Mouse (Mus musculus): ENCODE data around the gene Gm28042. TPM values are rescaled to one million over a fixed set of nuclear protein-coding genes. Genes with fewer than 3 reads are reported as not detected.

Gene Gm28042
- polyA plus RNA-seq, 1 experiment from 2014 or later: 4.0 TPM

DNA sequence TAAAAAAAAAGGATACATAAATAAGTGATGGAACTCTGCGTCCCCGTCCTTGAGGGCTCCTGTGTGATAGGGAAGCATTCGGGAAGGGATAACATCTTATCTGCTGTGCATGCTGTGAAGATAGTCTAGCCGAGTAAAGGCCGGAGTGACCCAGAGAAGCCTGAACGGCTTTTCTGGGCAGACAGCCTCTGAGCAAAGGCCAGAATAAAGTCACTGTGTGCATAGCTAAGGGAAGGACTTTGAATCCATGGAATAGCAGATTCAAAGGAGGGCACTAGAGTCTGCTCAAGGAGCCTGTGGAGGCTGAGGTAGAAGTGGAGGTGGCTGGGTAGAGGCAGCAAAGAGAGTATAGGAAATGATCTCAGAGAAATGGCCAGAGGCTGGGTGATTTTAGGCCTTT, 32.5 kb upstream of the Gm28042 start:
- Histone ChIP-seq H3K4me3 (ENCODE audit: low read length) (no peak overlapping the region), H3K4me2 (replicated peaks; ENCODE audit: low read depth, low read length) (no peak overlapping the region), H3K9ac (replicated peaks; ENCODE audit: low read length) (peak overlapping the region; percentile 28), H3K4me1 (ENCODE audit: insufficient read depth, low read length) (peaks cover 30% of the 10 kb centered on the region), H3K27ac (ENCODE audit: low read length) (peak overlapping the region; percentile 90), H3K27me3 (ENCODE audit: insufficient read depth, low read length) (no peaks in the 10 kb centered on the region), H3K36me3 (ENCODE audit: insufficient read depth, low read length) (peaks cover 4% of the 10 kb centered on the region; the same call in 1 of the 2 replicates), H3K9me3 (ENCODE audit: low read length) (no peaks in the 10 kb centered on the region)
- ATAC-seq (ENCODE audit: low FRiP score, low TSS enrichment): peak; percentile 36; the same call in 1 of the 2 replicates
- WGBS: 80% methylated on average over 6 of the region's 6 CpGs

DNA sequence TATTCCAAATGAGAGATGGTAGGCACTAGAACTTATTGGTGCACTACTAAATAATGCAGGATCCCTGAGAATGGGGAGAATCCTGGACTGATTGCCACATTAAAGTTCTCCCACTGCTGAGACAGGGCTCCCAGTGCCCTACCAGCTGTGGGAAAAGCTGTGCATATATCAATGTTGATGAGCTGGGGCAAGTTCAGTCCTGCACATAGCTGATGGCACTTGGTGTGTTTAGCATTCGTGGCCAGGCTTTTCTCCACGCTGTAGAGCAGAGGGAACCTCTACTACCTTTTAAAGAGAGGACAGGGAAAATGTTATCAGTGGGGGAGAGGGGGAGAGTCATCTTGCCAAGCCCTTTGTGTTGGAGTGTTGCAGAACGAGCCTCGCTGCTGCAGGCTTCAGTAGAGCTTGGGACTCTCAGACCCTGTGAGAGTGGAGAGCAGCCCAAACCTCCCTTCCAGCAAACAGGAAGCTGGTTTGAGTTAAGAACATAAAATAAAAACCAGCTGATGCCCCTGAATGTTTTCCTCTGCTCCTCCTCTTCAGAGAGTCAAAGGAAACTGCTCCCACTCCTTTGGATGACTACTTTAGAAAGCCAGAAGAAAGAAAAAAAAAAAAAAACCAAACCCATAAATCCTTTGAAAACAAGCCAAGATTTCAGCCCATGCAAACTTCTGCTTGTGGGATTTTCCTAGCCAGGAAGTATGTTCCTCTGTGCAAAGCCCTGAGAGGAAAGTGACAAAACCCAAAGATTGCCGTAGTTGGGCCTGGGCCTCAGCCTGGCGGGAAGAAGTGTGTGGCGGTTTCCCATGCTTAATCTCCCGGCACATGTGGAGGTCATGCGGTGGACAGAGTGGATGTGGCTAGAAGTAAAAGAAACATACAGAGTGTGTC, 31.7 kb upstream of the Gm28042 start:
- WGBS: 37% methylated on average over 9 of the region's 9 CpGs
- Histone ChIP-seq H3K4me1 (ENCODE audit: insufficient read depth, low read length) (peaks cover 30% of the 10 kb centered on the region), H3K27ac (ENCODE audit: low read length) (peak overlapping the region; percentile 90), H3K4me3 (ENCODE audit: low read length) (no peak overlapping the region), H3K9ac (replicated peaks; ENCODE audit: low read length) (peak overlapping the region; percentile 28), H3K4me2 (replicated peaks; ENCODE audit: low read depth, low read length) (no peak overlapping the region), H3K36me3 (ENCODE audit: insufficient read depth, low read length) (peaks cover 4% of the 10 kb centered on the region; the same call in 1 of the 2 replicates), H3K27me3 (ENCODE audit: insufficient read depth, low read length) (no peaks in the 10 kb centered on the region), H3K9me3 (ENCODE audit: low read length) (no peaks in the 10 kb centered on the region)
- peak; percentile 64 for ATAC-seq (ENCODE audit: low FRiP score, low TSS enrichment)

DNA sequence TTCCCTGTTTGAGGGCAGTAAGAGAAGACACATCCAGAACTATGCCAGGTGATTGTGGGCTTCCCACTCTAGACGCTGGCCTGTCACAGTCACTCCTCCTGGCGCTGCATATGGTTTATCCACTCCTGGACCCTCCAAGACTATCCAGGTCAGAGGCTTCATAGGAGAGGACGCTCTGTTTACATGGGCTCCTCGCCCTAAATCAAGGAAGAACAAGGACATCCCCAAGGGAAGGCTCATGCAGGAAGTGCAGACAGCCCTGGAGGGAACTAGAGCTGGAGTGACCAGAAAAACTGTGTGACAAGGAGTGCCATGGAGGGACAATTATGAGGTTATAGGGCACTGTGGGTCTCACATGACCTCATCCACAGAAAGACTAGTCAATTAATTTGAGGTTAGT, 29.9 kb upstream of the Gm28042 start:
- peaks cover 4% of the 10 kb centered on the region; the same call in 1 of the 2 replicates for H3K36me3 ChIP-seq (ENCODE audit: insufficient read depth, low read length)
- WGBS: 64% methylated on average over 4 of the region's 4 CpGs
- no peaks in the 10 kb centered on the region for H3K9me3 ChIP-seq (ENCODE audit: low read length)
- H3K4me1 ChIP-seq (ENCODE audit: insufficient read depth, low read length): peaks cover 41% of the 10 kb centered on the region
- H3K27ac ChIP-seq (ENCODE audit: low read length): no peak overlapping the region; the same call in 1 of the 2 replicates
- ATAC-seq (ENCODE audit: low FRiP score, low TSS enrichment): no peak
- no peak overlapping the region for H3K4me2 ChIP-seq (replicated peaks; ENCODE audit: low read depth, low read length)
- H3K9ac ChIP-seq (replicated peaks; ENCODE audit: low read length): no peak overlapping the region
- H3K4me3 ChIP-seq (ENCODE audit: low read length): no peak overlapping the region
- H3K27me3 ChIP-seq (ENCODE audit: insufficient read depth, low read length): no peaks in the 10 kb centered on the region

DNA sequence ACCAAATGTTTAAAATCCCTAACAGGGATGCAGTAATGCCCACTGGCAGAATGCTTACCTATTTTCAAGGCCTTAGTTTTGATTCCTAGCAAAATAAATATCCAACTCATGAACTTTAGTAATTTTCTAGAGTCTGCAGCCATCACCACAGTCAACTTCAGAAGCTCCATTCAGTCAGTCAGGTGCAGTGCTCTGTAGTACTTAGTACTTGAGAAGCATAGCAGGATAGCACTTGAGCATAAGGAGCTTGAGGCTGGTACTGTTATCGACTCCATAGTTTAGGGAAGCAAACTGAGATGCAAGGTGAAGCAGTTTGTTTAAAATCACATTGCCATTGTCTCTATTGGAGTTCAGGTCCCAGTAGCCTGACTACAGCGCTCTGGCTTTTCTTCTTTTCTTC, 27.6 kb upstream of the Gm28042 start:
- Histone ChIP-seq H3K9me3 (ENCODE audit: low read length) (no peaks in the 10 kb centered on the region), H3K4me3 (ENCODE audit: low read length) (no peak overlapping the region), H3K27me3 (ENCODE audit: insufficient read depth, low read length) (no peaks in the 10 kb centered on the region), H3K4me2 (replicated peaks; ENCODE audit: low read depth, low read length) (no peak overlapping the region), H3K9ac (replicated peaks; ENCODE audit: low read length) (no peak overlapping the region), H3K4me1 (ENCODE audit: insufficient read depth, low read length) (peaks cover 35% of the 10 kb centered on the region), H3K27ac (ENCODE audit: low read length) (no peak overlapping the region), H3K36me3 (ENCODE audit: insufficient read depth, low read length) (peaks cover 4% of the 10 kb centered on the region; the same call in 1 of the 2 replicates)
- WGBS: 95% methylated on average over 2 of the region's 2 CpGs
- no peak for ATAC-seq (ENCODE audit: low FRiP score, low TSS enrichment)

DNA sequence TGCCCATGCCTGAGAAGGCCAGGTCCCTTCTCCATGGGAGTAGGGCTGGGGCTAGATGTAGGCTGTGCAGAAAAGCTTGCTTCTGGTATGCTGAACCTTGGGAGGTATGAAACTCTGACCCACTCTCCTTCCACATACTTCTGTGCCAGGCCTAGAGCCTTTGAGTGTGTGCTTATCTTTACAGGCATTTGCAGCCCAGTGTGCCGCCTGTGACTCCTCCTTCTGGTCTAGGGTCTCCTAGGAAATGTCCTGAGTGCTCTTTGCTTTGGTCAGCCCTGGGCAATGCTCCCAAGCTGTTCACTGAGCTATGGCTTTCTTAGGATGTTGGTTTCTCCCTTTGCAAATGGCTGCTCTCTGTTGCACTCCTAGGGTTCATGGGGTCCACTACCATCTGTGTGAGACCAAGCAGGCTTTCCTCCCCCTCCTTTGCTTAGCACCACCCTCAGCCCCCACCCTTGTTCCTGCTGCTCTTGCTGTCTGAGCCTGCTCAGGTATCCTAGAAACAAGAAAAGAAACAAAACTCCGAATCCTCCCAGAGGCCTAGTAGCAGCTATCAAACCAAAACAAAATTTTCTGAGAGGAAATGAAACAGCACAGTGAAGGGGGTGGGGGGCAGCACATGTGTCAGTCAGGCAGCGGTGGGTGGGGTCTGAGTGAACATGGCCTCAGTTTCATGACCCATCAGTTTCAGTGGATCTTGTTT, 26.3 kb upstream of the Gm28042 start:
- Histone ChIP-seq H3K4me2 (replicated peaks; ENCODE audit: low read depth, low read length) (no peak overlapping the region), H3K4me3 (ENCODE audit: low read length) (no peak overlapping the region), H3K4me1 (ENCODE audit: insufficient read depth, low read length) (peaks cover 22% of the 10 kb centered on the region), H3K9me3 (ENCODE audit: low read length) (no peaks in the 10 kb centered on the region), H3K9ac (replicated peaks; ENCODE audit: low read length) (peak overlapping the region; percentile 38; the same call in 1 of the 2 replicates), H3K27me3 (ENCODE audit: insufficient read depth, low read length) (no peaks in the 10 kb centered on the region), H3K27ac (ENCODE audit: low read length) (peak overlapping the region; percentile 44), H3K36me3 (ENCODE audit: insufficient read depth, low read length) (peaks cover 4% of the 10 kb centered on the region; the same call in 1 of the 2 replicates)
- 42% methylated on average over 3 of the region's 3 CpGs for WGBS
- peak; percentile 73 for ATAC-seq (ENCODE audit: low FRiP score, low TSS enrichment)

DNA sequence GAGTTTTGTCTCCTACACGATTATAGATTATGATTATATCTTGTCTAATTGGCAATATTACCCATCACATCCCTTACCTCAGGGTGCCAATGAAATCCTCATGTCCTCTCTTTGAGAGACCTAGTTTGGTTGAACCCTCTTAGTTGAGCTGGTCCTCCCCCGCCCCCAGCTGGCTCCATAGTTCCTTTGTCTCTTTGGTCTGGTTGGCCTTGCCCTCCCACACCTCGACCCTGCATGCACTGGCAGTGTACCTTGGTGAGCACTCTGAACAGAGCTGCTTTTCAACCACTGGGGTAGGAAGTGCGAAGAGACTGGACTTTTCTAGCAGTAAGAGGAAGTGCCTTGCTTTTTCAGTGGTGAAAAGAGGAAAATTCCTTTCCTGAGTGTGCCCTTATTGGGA, 25.3 kb upstream of the Gm28042 start:
- H3K9me3 ChIP-seq (ENCODE audit: low read length): no peaks in the 10 kb centered on the region
- WGBS: 61% methylated on average over 4 of the region's 4 CpGs
- peaks cover 4% of the 10 kb centered on the region; the same call in 1 of the 2 replicates for H3K36me3 ChIP-seq (ENCODE audit: insufficient read depth, low read length)
- no peak for ATAC-seq (ENCODE audit: low FRiP score, low TSS enrichment)
- no peak overlapping the region for H3K27ac ChIP-seq (ENCODE audit: low read length)
- no peak overlapping the region for H3K4me3 ChIP-seq (ENCODE audit: low read length)
- H3K4me1 ChIP-seq (ENCODE audit: insufficient read depth, low read length): peaks cover 15% of the 10 kb centered on the region
- no peaks in the 10 kb centered on the region for H3K27me3 ChIP-seq (ENCODE audit: insufficient read depth, low read length)
- H3K9ac ChIP-seq (replicated peaks; ENCODE audit: low read length): no peak overlapping the region
- no peak overlapping the region for H3K4me2 ChIP-seq (replicated peaks; ENCODE audit: low read depth, low read length)

DNA sequence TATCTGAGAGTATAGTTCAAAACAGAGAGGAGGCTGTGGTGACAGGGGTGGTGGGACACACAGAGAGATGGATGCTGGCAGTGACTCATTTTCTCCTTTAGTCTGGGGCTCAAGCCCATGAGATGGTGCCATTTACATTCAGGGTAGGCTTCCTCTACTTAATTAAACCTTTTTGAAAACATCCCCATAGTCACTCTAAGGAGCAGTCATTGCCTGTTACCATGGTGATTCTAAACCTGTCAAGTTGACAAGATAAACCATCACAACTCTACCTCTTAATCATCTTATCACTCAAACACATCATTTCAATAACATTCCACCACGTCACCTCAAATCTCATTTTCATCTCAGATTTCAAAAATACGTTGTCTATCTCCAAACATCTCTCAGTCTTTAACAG, 23.3 kb upstream of the Gm28042 start:
- no peak overlapping the region for H3K4me2 ChIP-seq (replicated peaks; ENCODE audit: low read depth, low read length)
- H3K4me1 ChIP-seq (ENCODE audit: insufficient read depth, low read length): peaks cover 11% of the 10 kb centered on the region
- peaks cover under 1% of the 10 kb centered on the region; the same call in 1 of the 2 replicates for H3K36me3 ChIP-seq (ENCODE audit: insufficient read depth, low read length)
- H3K27me3 ChIP-seq (ENCODE audit: insufficient read depth, low read length): no peaks in the 10 kb centered on the region
- ATAC-seq (ENCODE audit: low FRiP score, low TSS enrichment): no peak
- H3K9me3 ChIP-seq (ENCODE audit: low read length): no peaks in the 10 kb centered on the region
- no peak overlapping the region for H3K9ac ChIP-seq (replicated peaks; ENCODE audit: low read length)
- 82% methylated on average over 2 of the region's 2 CpGs for WGBS
- H3K27ac ChIP-seq (ENCODE audit: low read length): no peak overlapping the region
- H3K4me3 ChIP-seq (ENCODE audit: low read length): no peak overlapping the region

DNA sequence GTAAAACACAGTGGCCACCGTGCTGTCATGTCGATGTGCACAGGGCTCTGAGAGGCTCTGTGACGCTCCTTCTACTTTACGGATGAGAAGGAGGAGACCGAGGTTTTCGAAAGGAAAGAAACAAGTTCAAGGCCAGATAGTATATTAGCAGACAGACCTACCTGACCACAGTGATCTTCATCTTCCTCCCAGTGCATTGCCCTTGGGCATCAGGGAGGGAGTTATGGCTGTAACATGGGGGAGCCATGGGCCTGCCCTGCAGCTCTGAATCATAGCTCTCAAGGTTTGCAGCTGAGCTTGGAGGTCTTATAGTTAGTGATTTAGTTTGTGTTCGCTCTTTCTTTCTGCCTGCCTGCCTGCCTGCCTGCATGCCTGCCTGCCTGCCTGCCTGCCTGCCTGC, 20.6 kb upstream of the Gm28042 start:
- H3K9me3 ChIP-seq (ENCODE audit: low read length): no peaks in the 10 kb centered on the region
- H3K36me3 ChIP-seq (ENCODE audit: insufficient read depth, low read length): no peaks in the 10 kb centered on the region
- H3K4me3 ChIP-seq (ENCODE audit: low read length): no peak overlapping the region
- no peak overlapping the region for H3K4me2 ChIP-seq (replicated peaks; ENCODE audit: low read depth, low read length)
- 91% methylated on average over 7 of the region's 7 CpGs for WGBS
- H3K9ac ChIP-seq (replicated peaks; ENCODE audit: low read length): no peak overlapping the region
- H3K4me1 ChIP-seq (ENCODE audit: insufficient read depth, low read length): peaks cover under 1% of the 10 kb centered on the region; the same call in 1 of the 2 replicates
- no peaks in the 10 kb centered on the region for H3K27me3 ChIP-seq (ENCODE audit: insufficient read depth, low read length)
- no peak for ATAC-seq (ENCODE audit: low FRiP score, low TSS enrichment)
- H3K27ac ChIP-seq (ENCODE audit: low read length): no peak overlapping the region

DNA sequence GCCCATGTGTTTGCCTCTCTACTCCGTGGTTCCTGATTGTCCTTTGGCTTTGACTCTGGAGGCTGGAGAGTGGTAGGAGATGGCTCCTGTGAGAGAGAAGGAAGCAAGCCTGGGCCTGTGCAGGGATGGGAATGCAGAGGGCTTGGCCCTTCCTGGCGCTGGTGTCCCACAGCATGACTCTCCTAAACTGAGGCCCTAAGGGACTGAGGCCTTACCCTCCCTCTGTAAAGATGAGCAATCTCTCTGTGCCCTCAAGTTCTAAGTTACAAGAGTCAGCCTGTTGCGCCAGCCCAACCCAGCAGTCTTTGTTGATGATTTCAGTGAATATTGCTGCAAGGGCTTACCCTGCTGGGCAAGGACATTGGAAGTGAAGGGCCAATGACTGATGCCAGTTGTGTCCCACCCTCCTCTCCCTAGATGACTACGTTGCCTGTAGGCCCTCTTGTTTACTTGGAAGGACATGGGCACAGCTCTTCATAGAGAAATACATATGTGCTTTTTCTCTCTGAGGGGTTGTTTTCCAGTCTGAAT, 19.5 kb upstream of the Gm28042 start:
- H3K27me3 ChIP-seq (ENCODE audit: insufficient read depth, low read length): no peaks in the 10 kb centered on the region
- H3K9me3 ChIP-seq (ENCODE audit: low read length): no peaks in the 10 kb centered on the region
- no peak overlapping the region for H3K9ac ChIP-seq (replicated peaks; ENCODE audit: low read length)
- 79% methylated on average over 4 of the region's 4 CpGs for WGBS
- H3K4me2 ChIP-seq (replicated peaks; ENCODE audit: low read depth, low read length): no peak overlapping the region
- no peak overlapping the region for H3K27ac ChIP-seq (ENCODE audit: low read length)
- no peak for ATAC-seq (ENCODE audit: low FRiP score, low TSS enrichment)
- H3K4me3 ChIP-seq (ENCODE audit: low read length): no peak overlapping the region
- H3K36me3 ChIP-seq (ENCODE audit: insufficient read depth, low read length): no peaks in the 10 kb centered on the region; the same call in 1 of the 2 replicates
- no peaks in the 10 kb centered on the region for H3K4me1 ChIP-seq (ENCODE audit: insufficient read depth, low read length)

Data from kidney, embryonic 16.5 days (tissue).